Mouse (Mus musculus): ENCODE measurements around the gene Pter.

The Pter gene

DNA sequence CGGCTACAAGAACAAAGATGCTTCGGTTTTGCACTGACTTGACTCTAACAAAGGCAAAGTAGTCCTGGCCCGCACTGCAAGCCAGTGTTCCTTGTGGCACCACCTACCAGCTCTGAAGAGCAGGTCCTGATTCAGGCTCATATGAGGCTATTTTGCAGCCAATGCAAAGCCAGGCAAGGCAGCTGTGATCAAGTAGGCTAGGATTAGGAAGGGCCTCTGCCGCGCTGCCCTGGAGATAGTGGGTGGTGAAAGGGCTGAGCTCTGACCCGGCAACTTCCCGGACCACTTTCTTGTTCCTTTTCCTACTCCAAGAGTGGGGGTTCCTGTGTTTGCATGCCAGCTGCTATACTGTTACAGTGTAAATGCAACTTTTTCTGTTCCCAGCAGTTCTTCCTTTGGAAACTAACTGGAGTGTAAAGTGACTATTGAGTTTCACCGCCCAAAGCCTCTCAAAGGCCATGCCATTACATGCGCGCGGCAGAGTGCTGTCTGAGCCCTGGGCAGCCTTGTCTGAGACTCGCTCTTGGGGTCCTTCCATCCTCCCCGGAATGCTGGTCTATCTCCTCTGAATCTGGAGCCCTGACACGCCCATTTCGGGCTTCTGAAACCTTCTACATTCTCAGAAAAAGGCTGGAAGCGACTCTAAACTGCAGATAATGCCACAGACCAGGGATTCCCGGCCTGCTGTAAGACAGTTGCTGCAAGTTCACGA lies 85.6 kb downstream of the Pter start:
- DNase-seq = peak; percentile 13 to 14

DNA sequence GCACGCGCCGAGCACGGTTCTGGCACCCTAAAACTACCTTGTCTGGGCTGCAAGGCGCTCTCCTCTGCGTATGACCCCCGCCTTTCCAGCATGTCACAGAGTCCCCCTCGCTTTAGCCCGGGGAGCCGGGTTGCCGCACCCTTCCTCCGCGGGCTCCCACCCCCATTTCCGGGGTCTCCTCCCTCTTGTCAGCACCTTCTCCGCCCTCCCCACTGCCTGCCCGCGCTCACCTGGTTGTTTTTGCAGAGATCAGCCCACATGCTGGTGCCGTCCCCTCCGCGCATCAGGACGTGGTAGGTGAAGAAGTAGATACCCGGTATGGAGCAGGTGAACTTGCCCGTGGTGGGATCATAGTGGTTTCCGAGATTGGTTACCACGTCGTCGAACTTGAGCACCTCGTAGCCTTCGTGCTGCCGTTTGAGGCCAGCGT lies 86.2 kb downstream of the Pter start:
- no peak for DNase-seq

DNA sequence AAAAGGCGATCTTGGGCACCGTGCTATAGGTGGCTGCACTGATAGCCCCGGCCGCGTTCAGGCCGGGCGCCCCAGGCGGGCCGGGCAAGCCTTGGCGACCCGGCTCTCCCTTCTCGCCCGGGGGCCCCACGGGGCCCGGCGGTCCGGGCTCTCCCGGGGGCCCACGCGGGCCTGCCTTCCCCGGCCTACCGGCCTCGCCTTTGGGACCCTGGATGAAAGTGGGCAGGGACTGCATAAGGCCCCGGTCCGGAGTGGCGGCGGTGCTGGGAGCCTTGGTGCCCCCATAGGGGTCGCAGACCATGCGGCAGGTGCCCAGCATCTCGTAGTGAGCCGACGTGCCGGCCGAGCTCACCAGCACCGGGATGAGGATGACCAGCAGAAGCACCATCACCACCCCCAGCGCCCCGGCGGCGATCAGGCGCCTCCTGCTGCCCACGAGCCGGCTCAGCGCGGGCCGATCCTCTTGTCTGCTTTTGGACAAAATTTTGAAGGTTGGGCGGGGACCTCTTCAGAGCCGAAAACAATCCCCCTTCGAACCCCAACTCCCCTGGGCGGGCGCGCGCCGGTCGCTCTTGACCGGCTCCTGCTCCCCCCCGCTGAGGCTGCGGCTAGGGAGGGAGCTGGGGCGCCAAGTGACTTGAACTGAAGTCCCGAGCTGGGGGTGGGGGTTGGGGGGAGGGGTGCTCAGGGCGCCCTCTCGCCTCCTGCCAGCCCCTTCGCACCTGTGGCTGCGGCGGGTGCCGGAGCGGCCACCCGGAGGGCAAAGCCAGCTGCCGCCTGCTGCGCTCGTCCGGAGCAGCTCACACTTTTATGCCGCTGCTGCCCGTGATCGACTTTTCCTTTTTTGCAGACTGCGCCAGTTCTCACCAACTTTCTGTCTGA lies 86.9 kb downstream of the Pter start:
- DNase-seq = peak; percentile 60 to 69

DNA sequence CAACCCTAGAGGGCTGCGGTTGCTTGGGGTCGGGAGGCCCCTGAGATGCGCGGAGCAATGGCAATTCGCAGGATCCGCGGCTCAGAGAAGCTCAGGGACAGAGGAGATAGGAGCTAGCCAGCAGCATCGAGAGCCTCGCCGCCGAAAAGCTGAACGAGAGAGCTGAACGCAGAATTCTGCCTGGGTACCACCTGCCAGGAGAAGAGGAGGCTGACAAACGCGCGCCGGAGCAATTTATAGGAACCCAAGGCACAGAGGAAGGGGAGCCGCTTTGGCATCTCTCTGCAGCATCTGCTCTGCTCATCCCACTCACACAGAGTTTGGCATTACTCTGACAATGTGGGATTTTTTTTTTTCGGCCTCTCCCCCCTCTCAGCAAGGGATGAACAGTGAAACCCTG lies 87.6 kb downstream of the Pter start, which contains the start of gene C1ql3:
TSS of gene C1ql3 (minus strand) at position 335 of the 400 bp plus-strand sequence.
- DNase-seq = peak; percentile 66 to 80

DNA sequence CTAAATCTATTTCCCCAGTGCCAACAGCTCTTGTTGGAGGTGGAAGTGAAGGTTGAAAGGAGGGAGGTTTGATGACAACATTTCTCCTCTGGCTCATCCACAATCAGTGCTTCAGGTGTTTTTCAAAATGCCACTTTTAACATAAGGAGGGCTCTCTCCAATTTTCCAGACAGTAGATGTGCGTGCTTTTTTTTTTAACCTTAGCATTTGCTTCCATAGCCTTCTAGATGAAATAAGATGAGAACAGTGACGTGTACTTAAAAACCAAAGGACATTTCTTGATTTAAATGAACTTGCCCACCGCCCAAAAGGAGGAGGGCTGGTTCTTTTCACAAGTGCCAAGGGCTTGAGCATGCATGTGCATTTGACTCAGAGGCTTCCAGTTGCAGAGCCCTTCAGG lies 88.1 kb downstream of the Pter start:
- no peak for DNase-seq

DNA sequence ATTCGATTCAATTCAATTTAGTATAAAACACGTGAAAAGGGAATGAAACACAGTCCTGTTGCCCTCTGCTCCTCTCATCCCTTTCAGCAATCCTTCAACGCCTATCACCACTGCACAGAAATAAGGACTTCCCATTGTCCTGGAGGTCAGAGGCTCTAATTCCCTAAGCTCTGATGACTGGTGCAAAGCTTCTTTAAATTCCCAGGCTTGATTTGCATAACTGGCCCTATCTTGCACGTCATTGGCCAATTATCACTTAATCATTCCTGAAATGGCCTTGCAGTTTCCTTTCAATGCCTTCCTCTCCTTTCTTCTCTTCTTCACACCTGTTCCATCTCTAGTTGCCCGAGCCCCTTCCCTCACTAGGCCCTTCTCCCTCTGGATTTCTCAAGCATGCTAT lies 94.5 kb downstream of the Pter start:
- no peak for DNase-seq

DNA sequence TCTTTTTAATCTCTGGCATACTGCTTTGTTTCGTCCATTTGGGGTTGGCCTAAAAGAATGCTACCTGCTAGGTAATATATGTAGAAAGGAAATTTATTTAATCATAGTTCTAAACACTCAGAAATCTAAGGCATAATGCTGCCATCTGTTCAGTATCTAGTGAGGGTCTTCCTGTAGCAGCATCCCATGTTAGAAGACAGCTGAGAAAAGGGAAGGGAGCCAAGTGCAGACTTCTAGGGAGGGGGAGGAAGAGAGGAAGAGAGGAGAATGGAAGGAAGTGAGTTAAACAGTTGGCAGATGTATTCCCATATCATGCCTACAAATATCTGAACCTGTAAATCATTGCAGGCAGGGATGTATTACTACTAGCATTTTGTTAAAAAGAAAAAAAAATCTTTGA lies 95.0 kb downstream of the Pter start:
- DNase-seq = peak in 1 of 2 experiments; percentile 13

DNA sequence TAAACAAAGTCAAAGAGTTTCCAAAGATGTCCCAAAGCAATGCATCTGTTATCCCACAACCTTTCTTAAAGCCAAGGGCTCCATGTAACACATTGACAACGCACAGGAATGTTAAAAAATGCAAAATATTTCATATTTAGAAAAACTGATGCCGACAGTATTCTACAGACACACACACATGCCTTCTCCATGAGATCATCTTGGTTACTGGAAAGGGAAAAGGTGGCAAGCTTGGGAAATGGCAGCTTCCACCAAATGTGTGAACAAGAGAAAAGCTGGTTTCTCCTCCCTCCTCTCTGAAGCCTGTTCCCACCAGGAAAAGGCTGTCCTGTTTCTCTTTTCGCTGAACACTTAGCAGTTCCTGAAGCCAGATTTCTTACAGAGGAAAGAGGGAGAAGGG lies 114.9 kb downstream of the Pter start:
- DNase-seq = no peak

DNA sequence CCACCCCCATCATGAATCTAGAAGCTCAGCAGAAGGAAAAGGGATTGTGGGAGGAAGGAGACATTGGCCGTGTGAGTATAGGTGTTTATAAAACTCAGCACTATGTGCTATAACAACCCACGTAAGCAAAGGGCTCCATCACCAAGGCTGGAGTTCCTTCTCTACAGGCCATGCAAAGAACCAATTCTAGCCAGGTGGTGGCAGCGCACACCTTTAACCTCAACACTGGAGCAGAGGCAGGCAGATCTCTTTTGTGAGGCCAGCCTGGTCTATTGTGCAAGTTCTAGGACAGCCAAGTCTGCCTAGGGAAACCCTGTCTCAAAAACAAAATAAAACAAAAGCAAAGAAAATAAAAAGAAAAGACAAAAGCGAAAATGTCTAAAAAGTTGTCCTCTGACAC lies 115.9 kb downstream of the Pter start:
- no peak for DNase-seq

DNA sequence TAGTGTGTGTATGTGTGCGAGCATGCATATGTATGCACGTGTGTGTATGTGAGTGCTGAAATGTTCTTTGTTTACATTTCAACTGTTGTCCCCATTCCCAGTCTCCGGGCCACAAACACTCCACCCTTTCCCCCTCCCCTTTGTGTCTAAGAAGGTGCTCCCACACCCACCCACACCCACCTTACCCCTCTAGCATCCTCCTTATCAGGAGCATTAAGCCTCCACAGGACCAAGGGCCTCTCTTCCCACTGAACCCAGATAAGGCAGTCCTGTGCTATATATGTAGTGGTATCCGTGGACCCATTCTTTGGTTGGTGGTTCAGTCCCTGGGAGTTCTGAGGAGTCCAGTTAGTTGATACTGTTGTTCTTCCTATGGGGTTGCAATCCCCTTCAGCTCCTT lies 120.7 kb downstream of the Pter start:
- no peak for DNase-seq

DNA sequence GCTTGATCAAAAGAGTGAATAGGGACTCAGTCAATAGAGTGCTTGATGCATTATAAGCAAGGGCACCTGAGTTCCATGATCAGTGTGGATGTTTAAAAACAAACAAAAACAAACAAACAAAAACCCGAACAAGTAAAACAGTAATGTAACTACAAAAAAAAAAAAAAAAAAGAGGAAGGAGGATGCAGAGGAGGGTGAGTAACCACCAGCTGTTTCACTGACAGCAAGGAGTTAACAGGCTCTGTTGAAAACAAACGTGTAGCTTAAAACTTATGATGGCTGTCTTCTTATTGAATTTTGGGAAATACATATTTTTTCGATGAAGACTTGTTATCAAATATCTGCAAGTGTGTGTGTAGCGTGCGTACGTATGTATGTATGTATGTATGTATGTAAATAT lies 124.8 kb downstream of the Pter start:
- no peak for DNase-seq
